Mouse (Mus musculus): ENCODE results near the gene Spdye4a. TPM values are rescaled to one million over a fixed set of nuclear protein-coding genes. Genes with fewer than 3 reads are reported as not detected.

Gene Spdye4a
- not detected for total RNA-seq (2021)

DNA sequence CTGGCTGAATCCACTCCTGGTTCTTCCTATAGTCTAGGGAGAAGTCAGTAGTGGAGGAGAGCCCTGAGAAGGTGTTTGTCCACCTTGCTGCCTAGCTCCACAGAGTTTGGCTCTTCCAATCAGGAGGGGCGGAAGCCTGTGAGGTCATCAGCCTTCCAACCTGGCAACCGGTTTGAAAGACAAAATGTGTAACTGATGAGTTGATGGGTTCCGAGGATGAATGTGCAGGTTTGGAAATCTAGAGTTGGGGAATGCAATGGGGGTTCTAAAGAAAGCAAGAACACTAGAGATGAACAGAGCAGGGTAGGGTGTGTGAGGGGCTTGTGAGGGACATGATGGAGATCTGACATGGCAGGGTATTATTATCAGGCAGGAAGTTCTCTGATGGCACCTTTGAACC lies at the start of gene Spdye4a:
Gene Spdye4a (minus strand): TSS at position 101 of the 400 bp plus-strand sequence.
- intact Hi-C loops (cut with DNase I) = no loop called here
- no peak for DNase-seq (ENCODE audit: low spot score in 2 of 2)

DNA sequence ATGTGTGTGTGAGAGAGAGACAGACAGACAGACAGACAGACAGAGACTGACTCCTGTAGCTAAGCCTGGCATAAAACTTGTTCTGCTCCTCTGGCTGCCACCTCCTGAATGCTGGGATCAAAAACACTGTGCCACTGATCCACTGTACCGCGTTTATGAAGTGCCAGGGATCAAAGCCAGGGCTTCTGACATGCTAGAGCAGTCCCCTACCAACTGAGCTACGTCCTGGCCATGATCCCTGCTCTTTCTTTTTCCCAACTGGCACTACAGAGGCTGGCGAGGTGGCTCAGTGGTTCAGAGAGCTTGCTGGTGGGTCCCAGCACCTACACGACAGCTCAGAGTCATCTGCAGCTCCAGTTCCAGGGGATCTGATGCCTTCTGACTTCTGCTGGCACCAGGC lies 49.1 kb upstream of the Spdye4a start:
- intact Hi-C loops (cut with DNase I) = no loop called here

DNA sequence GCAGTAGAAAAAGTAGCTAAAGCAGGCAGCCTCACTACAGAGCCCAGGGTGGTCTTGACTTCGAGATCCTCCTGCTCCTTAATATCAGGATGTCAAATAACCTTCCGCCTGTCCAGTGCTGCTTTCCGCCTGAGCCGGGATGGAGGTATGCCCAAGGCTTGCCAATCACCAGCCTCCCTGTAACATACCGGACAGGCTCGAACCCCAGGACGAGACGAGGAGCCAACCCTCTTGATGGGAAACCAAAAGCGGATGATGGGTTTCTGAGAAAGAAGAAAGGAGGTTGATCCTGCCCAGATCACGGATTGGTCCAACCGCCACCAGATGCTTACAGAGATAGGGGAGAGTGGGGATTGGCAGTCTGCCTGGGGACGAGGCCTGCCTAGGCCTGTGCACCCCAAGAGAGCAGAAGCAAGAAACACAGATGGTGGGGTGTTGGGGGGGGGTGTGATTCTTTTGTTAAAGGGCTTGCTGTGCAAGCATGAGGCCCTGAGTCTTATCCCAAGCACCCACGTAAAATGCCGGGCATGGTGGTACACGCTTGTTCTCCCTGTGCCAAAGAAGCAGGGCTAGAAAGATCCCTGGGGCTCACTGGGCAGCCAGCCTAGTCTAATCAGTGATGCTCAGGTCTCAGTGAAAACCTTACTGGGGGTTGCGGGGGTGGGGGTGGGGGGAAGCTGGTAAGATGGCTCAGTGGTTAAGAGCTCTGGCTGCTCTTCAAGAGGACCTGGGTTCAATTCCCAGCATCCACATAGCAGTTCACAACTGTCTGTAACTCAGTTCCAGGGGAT lies 46.0 kb upstream of the Spdye4a start:
- intact Hi-C loops (cut with DNase I) = no loop called here

More for the DNA sequence above, 49.1 kb upstream of the Spdye4a start:
- no peak for DNase-seq (ENCODE audit: low spot score in 2 of 2)

DNA sequence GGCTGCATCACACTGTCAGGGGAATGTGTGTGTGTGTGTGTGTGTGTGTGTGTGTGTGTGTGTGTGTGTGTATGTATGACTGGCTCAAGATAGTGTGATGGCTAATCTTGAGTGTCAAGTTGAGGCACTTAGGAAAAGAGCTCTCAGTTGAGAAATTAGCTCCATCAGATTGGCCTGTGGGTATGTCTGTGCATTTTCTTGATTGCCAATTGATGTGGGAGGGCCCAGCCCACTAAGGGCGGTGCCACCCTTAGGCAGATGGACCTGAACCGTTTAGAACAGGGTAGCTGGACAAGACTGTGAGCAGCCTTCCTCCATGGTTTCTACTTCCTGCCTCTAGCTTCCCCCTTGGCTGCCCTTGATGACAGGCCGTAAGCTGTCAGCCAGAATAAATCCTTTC lies 45.4 kb upstream of the Spdye4a start:
- intact Hi-C loops (cut with DNase I) = no loop called here
- DNase-seq (ENCODE audit: low spot score in 2 of 2) = no peak

More for the DNA sequence above, 46.0 kb upstream of the Spdye4a start:
- DNase-seq (ENCODE audit: low spot score in 2 of 2) = no peak

DNA sequence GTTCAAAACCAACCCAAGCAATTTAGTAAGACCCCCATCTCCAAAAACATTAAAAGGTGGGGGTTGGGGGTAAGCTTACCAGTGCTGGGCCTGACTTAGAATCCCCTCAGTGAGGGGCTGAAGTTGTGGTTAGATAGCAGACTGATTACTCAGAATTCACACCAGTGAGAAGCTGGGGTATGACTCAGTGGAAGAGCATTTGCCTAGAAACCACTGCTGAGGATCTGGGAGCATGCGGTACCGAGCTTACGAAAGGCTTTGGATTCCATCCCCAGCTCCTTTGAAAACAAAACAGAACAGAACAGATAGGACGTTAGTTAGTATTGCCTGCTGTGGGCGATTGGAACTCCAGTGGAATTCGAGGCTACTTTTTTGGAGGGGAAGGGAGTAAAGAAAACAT lies 45.0 kb upstream of the Spdye4a start:
- intact Hi-C loops (cut with DNase I) = no loop called here
- no peak for DNase-seq (ENCODE audit: low spot score in 2 of 2)

DNA sequence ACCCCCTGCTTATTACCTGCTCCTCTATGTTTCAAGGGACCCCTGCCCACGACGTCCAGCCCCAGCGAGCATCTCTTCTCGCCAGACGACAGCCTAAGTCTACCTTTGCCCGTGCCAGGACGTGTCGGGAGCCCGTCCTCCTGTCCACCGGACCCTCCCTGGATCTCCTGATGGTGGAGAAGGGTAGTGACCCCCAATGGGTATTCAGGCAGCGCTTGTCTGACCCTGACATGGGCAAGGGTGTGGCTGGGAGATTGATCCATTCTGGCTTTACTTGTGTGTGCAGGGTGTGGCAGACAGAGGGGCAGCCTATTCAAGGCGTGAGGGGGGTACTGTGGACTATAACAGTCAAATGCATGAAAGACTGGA lies 43.4 kb upstream of the Spdye4a start:
- intact Hi-C loops (cut with DNase I) = no loop called here
- DNase-seq (ENCODE audit: low spot score in 2 of 2) = no peak

DNA sequence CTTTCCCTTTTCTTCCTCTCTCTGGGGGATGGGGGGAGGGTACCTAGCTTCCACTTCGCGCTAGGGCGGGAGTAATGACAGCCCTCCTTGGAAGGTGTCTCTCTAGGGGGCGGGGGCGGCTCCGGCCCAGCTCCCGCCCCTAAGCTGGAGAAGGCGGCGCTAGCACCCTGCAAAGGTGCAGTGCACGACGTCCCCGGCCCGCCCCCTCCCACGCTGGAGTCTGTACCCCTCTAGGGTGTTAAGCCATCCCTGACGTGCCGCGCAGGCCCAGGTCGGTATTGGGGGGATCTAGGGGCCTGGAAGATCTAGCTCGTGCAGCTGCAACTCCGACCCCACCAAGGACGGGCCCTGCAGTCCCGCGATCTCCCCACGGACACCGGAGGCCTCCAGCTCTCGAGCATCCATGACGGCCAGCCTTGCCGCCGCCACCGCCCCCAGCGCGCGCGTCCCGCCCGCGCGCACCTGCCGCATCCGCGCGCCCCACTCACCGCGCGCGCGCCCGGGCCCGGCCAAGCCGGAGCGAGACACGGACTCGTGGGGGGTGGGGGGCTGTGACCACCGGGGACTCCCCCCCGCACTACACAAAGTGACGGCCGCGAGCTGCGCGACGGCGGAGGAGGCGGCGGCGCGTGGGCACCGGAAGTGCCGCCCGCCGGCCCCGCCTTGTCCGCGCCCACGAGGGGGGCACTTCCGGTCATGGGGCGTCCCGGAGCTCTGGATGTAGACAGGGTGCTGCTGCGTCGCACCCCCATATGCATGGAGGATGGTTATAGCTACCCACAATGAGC lies 42.9 kb upstream of the Spdye4a start, which contains the start of gene Zfp316:
Gene Zfp316 (minus strand): TSS at position 660 of the 788 bp plus-strand sequence.
- DNase-seq (ENCODE audit: low spot score in 2 of 2) = peak; percentile 75 to 83
- intact Hi-C loops (cut with DNase I) = loop anchor here (10.0 kb wide), 1 partner anchor 305 kb away; the partner anchor contains the start of gene Fscn1

DNA sequence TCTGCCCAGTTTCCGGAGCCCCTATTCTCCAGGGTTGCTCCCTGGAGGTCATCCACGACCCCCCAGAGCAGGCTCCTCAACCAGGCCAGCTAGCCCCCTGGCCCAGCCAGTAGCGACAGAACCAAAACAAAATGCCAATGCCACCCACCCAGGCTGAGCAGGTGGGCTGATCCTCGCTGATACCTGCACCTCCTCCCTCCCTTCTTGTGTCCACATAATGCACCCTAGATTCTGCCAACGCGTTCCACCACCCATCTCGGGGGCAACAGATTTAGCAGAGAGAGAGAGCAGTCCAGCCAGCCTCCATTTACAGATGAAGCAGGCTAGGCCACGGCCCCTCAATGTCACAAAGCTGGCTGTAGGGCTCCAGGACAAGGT lies 42.3 kb upstream of the Spdye4a start:
- no peak for DNase-seq (ENCODE audit: low spot score in 2 of 2)

DNA sequence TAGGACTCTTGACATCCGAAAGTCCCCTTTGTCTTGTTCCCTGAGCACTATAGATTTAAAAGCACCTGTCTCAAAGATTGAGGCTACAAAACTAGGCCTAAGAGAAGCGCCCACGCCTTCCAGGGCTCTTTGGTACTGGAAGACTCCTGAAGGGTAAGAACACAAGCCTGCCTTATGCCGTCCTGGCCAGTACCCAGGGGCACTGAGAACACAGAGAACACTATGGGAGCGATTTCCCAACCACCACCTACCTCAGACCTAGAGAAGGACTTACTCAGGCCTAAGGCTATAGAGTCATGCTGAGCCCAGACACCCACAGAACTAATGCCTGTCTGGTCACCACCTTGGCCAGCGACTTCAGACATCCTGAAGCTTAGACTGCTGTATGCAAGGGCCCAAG lies 40.1 kb upstream of the Spdye4a start:
- intact Hi-C loops (cut with DNase I) = loop anchor here (10.0 kb wide), 1 partner anchor 302 kb away; the partner anchor contains the start of gene Fscn1
- DNase-seq (ENCODE audit: low spot score in 2 of 2) = no peak

More for the DNA sequence above, 42.3 kb upstream of the Spdye4a start:
- intact Hi-C loops (cut with DNase I) = loop anchor here (10.0 kb wide), 1 partner anchor 304 kb away; the partner anchor contains the start of gene Fscn1

DNA sequence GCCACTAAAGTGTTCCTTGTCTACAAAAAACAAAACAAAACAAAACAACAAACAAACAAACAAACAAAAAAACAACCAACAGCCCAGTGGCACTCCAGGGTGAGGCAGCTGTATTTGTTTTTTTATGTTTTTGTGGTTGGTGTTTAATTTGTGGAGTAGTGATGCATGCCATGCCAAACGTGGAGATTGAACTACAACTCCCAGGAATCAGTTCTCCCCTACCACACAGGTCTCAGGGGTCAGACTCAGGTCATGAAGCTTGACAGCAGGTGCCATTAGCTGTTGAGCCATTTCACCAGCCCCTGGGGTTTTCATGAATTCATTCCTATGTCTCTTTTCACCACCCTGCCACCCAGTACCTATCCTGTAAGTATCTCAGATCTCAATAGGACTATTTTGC lies 38.7 kb upstream of the Spdye4a start:
- intact Hi-C loops (cut with DNase I) = loop anchor here (10.0 kb wide), 1 partner anchor 301 kb away; the partner anchor contains the start of gene Fscn1
- no peak for DNase-seq (ENCODE audit: low spot score in 2 of 2)

DNA sequence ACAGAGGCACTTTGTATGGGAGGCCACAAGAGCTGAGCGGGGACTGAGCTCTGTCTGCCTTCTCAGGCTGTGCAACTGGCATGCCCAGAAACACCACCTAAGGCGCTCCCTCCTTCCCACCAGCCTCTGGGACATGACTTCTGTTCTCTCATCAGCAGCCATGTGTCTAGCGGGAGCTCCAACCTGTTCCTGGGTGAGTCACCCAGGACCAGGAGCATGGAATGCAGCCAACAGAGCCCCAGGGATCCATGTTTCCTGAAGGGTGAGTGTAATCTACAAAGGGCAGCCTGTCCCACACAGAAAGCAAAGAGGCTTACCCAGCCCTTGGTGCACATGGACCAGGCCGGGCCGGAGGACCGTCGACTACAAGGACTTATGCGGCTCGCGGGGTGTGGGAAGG lies 38.0 kb upstream of the Spdye4a start:
- DNase-seq (ENCODE audit: low spot score in 2 of 2) = no peak
- intact Hi-C loops (cut with DNase I) = loop anchor here (10.0 kb wide), 1 partner anchor 300 kb away; the partner anchor contains the start of gene Fscn1

DNA sequence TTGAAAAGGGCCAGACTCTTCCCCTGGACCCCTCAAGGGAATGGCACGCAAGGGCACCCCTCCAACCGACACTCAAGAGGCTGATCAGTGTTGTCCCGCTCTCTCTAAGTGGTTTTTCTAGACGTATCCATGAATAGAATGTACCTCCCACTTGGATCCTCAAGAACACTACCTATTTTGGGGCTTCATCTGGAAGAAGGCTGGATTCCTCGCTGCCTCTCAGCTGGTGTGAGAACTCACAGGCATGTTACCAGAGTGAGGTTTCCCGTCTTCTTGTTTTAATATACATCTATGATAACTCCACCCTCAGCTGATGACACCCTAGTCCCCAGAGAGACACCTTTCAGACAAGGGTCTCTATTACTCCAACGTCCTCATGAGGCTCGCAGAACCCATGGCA lies 34.9 kb upstream of the Spdye4a start:
- intact Hi-C loops (cut with DNase I) = loop anchor here (10.0 kb wide), 1 partner anchor 297 kb away; the partner anchor contains the start of gene Fscn1
- peak; percentile 47 to 58 for DNase-seq (ENCODE audit: low spot score in 2 of 2)

DNA sequence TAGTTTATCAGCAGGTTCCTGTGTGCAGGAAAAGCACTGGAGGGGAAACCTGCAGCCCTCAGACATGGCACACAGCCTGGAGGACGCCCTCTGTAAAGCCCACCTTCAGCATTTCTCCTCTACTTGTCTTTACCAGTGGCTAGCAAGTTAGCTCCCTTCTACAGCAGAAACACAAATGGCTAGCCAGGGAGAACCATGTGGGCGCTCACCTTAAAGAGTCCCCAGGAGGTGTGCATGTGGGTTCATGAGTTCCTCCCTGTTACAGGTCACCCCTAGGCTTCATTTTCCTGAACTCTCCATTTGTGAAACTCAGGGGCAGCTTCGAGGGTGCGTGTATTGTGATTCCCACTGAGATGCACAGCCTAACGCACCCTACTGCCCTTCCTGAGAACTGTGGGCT lies 29.1 kb upstream of the Spdye4a start:
- intact Hi-C loops (cut with DNase I) = loop anchor here (5.0 kb wide), 1 partner anchor 41 kb away; no protein-coding TSS in a partner anchor
- no peak for DNase-seq (ENCODE audit: low spot score in 2 of 2)

DNA sequence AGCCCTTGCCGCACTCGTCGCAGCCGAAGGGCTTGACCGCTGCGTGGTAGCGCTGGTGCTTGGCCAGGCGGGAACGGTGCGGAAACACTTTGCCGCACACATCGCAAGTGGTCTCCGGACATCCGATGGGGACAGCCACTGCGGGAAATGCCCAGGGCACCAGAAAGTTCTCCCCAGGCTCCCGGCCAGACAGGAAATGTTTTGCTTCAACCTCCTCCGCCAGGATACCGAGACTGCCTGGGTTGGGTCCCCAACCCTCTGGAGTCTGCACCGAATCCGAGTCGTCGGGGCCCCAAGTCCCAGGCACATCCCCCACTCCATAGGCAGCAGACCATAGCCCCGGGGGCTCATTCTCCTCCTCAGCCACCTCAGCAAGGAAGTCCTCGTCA lies 28.4 kb upstream of the Spdye4a start:
- DNase-seq (ENCODE audit: low spot score in 2 of 2) = no peak
- intact Hi-C loops (cut with DNase I) = loop anchor here (5.0 kb wide), 1 partner anchor 42 kb away; no protein-coding TSS in a partner anchor

DNA sequence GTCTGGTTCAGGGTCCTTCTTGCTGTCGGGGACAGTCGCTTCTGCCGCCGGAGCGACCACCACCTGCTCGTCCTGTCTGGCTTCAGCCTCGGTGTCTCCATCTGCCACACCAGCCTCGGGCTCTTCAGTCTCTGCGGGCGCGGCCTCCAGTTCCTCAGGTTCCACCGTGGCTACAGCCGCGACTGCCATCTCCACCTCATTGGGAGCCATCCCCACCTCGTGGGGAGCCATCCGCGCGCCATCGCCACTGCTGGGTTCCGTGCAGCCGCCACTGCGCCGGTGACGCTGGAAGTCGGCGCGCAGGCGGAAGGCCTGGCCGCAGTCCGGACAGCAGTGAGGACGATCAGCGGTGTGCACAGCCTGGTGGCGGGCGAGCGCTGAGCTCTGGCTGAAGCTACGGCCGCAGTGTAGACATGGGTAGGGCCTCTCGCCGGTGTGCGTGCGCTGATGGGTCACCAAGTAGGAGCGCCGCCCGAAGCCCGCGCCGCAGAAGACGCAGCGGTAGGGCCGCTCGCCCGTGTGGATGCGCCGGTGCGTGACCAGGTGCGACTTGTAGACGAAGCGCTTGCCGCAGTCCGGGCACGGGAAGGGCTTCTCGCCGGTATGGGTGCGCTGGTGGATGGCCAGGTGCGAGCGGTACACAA lies 27.9 kb upstream of the Spdye4a start:
- DNase-seq (ENCODE audit: low spot score in 2 of 2) = no peak
- intact Hi-C loops (cut with DNase I) = loop anchor here (5.0 kb wide), 1 partner anchor 43 kb away; no protein-coding TSS in a partner anchor

DNA sequence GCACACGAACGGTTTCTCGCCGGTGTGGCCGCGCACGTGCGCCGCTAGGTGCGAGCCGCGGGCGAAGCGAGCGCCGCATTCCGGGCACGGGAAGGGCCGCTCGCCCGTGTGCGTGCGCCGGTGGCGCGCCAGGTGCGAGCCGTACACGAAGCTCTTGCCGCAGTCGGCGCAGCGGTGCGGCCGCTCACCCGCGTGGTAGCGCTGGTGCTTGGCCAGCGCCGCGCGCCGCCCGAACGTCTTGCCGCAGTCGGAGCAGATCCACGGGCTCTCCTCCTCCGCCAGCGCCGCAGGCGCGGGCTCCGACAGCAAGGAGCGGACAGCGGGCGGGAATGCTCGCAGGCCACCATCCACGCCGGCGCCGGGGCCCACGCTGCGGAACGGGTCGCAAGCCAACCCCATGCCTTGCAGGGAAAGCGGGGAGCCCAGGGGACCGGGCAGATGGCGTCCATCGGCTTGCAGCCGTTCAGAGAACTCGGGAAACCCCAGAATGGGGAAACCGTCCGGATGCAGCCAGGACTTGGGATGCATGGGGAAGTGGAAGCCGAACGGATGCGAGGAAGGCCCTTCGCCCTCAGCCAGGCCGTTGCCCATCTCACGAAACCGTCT lies 27.3 kb upstream of the Spdye4a start:
- intact Hi-C loops (cut with DNase I) = no loop called here
- DNase-seq (ENCODE audit: low spot score in 2 of 2) = peak; percentile 56 to 74

DNA sequence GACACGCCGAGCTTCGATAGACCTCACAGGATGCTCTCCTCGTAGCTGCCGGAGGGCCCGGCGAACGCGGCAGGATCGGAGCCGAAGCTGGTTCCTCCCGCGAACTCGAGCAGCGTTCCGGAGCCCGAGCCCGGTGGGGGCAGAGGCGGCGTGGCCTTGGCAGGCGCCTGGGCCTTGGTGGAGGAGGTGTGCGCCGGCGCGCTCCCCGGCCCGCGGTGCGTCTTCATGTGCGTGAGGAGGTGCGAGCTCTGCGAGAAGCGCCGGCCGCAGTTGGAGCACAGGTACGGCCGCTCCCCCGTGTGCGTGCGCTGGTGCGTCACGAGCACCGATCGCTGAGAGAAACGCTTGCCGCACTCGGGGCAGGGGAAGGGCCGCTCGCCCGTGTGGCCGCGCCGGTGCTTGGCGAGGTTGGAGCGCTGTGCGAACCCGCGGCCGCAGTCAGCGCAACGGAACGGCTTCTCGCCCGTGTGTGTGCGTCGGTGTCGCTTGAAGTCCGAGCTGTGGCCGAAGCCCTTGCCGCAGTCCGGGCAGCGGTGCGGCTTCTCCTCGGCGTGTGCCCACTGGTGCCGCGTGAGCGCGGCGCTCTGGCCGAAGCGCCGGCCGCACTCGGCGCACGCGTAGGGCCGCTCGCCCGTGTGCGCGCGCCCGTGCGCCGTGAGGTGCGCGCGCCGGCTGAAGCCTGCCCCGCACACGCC lies 26.6 kb upstream of the Spdye4a start:
- DNase-seq (ENCODE audit: low spot score in 2 of 2) = peak in 1 of 2 experiments; percentile 55
- intact Hi-C loops (cut with DNase I) = no loop called here

DNA sequence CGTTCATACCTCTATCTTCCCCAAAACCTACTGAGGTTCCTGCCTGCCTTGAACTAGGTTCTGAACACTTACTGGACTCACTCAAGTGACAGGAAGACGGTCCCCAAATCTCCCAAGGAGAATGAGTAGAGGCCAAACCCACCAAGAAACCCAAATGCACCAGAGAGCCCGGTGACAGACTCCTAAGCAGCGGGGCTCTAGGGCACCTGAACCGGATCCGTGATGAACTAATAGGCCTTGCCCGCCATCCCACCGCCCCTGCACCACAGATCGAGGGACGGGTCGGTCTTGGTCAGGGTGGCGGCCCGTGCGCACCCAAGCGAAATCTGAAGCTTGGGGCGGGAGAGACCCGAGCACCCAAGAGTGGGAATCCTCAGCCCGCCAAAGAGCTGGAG lies 26.1 kb upstream of the Spdye4a start:
- no peak for DNase-seq (ENCODE audit: low spot score in 2 of 2)
- intact Hi-C loops (cut with DNase I) = no loop called here

DNA sequence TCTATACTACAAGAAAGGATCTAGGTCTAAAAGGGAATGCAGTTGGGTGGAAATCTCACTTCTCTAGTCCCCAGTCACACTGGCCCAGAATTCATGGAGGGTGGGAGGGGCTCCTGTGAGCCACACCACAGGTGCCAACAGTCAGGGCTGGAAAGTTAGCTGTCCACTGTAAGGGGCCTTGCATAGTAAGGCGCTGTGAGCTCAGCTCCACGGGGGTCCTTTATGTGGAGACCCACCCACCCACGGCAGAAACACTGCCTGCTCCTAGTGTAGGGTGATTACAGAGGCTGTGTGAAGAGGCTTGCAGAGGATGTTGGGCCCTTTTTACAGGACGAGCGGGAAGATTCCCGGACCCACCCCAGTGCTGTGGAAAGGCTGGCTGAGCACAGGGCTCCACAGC lies 25.3 kb upstream of the Spdye4a start:
- intact Hi-C loops (cut with DNase I) = no loop called here
- DNase-seq (ENCODE audit: low spot score in 2 of 2) = no peak

All from left cerebral cortex, postnatal 36 days (tissue).